Mouse (Mus musculus): ENCODE measurements at regions not wholly inside any gene's neighbourhood (a gene's known extent, or its start where the extent isn't known, plus 50 kb on each side); places are given as distances from the start of the nearest gene placed in this dataset.

DNA sequence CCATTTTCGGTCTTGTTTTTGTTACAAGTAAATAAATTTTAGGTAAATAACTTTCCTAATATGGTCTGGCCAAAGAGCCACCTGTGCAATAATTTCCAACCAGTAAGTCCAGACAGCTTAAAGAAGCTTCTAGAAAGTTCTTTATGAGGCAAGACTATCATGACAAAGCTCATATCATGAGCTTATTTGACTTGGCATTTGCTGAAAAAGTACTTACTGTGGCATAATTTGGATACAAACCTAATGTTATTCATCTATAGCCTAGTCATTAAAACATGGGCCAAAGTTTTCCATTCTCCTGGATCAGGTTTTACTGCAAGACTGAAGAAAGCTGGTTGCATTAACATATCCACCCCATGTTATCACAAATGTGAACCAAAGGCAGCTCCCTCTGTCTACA, 182.1 kb upstream of the Thbs1 start:
- no peak for DNase-seq

DNA sequence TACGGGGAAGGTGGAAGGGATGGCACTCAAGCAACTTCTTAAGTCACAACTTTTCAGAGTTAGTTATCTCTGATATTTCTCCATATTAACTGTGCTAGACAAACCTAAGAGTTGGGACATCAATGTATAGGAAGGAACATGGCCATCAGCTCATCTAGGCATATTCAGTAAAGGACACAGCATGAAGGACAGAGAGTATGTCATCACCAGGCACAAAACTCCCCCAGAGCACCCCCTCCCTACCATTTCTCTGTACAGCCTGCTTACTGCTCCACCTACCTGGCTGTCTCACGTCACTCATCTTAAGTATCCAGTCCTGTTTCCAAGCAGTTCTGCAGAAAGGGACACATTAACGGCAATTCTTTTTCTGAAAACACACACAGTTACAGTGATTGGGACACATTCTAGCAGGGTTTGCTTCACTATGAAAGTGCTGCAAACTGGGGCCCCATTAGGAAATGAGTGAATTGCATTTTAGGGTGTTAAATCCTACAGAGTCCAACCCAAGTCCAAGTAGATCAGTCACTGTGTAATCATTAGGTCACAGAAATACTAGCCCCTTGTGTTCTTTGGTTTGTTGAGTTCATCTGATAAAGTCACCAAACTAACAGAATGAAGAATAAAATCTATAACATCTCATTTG, 180.7 kb upstream of the Thbs1 start:
- no peak for DNase-seq

GRCm38 (mm10) chr2:117936590-117936989, 175.1 kb upstream of the Thbs1 start:
- no peak for DNase-seq

- DNase-seq = no peak
These were observed 173.2 kb upstream of the Thbs1 start for GRCm38 (mm10) chr2:117938283-117939049.

GRCm38 (mm10) chr2:117941517-117942096, 170.1 kb upstream of the Thbs1 start:
- DNase-seq = no peak

DNA sequence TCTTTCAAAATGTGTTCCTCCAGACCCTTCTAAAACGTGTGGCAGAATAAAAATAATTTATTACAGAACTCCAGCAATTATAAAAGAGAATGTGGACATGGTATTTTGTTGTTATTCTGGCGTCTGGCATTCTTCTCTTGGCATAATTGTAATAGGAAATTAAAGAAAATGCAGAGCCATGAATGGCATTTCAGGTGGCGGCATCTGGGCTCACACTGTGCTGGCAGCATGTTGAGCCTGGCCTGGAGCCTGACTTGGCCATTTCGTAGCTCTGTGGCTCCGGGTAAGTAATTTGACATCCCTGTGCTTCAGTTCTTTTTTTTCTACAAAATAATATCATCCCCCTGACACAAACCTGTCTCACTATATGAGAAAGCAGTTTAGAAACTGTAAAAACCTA, 168.0 kb upstream of the Thbs1 start:
- DNase-seq = no peak

DNA sequence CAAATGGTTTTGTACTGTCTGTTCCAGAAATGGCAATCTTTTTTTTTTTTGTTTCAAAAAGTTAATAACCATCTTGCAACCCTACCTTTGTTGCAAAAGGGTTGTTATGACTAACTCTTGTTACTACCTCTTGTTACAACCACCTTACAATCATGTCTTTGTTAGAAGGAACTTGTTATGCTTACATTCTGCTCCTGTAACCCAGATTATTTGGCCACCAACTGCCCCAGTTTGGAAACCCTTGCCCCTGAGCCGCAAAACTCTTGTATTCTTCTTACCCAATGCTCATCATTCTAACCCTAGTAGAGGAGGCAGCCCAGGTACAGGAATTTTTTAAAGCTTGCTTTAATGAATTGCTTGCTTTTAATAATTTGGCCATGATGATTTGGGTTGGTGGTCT, 167.4 kb upstream of the Thbs1 start:
- no peak for DNase-seq

DNA sequence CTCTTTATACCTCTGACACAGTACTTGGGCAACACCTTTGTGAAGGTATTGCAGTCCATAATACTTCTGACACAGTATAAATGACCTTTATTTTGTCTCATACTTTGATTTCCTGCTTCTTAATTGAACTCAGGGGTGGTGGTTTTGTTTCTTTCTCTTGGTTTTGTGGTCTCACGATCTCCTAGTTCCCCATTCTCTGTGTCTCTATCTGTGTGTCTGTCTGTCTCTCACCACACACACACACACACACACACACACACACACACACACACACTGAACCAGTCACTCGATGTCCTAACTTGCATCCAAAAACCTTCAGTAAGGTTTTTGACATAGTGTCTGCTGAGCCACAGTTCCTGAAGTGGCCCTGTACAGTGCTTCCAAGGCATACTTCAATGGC, 166.7 kb upstream of the Thbs1 start:
- no peak for DNase-seq

- no peak for DNase-seq
These were observed 161.0 kb upstream of the Thbs1 start for GRCm38 (mm10) chr2:117950431-117951336.

DNA sequence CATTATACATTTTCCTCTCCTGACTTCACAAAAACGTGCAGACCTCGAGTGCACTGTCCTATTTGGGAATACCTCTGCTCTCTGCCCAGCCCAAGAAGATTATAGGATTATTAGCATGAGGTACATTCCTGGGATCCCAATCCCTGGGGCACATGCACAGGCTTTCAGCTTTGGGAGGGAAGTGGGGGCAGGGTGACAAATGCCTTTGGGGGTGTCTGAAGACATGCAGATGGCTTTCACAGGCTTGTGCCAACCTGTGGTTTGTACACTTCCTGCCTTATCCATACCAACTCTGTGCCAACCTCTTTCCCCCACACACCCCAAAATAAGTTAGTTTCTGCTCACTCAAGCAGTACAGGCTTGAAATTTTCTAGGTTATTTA, 160.3 kb upstream of the Thbs1 start:
- no peak for DNase-seq

DNA sequence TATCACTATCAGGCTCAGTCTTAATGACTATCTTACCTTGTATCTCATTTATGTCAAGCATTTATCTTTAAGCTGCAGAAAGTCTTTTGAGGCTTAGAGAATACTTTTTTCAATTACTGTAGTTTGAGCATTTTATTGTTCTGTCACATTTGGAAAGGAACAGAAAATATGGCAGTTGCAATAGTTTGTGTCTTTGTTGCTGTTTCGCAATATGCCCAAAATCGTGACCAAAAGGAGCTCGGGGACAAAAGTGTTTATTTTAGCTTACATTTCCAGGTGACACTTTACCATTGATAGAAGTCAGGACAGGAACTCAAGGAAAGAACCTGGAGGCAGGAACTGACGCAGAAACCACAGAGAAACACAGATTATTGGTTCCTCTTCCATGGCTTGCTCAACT, 152.9 kb upstream of the Thbs1 start:
- DNase-seq = no peak

GRCm38 (mm10) chr2:117959440-117959839, 152.2 kb upstream of the Thbs1 start:
- no peak for DNase-seq

GRCm38 (mm10) chr2:117962531-117962930, 149.1 kb upstream of the Thbs1 start:
- no peak for DNase-seq

DNA sequence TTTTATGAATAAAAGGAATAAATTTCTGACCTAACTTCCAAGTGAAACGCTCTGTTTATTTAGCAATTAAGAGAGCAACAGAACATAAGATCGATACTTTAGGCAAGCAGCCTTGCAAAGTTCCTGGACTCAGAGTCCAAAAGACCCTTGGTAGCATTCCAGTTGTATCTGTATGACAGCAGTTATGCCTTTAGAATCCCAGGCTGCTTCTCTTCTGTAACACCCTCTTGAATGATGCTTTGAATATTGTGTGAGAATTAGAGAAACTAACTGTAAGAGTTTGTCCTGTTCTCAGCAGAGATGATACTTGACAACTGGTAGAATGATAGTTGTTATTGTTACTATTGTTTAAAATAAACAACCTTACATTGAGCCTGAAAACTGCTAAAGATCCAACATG, 148.2 kb upstream of the Thbs1 start:
- DNase-seq = no peak

GRCm38 (mm10) chr2:117965758-117966157, 145.9 kb upstream of the Thbs1 start:
- DNase-seq = no peak

DNA sequence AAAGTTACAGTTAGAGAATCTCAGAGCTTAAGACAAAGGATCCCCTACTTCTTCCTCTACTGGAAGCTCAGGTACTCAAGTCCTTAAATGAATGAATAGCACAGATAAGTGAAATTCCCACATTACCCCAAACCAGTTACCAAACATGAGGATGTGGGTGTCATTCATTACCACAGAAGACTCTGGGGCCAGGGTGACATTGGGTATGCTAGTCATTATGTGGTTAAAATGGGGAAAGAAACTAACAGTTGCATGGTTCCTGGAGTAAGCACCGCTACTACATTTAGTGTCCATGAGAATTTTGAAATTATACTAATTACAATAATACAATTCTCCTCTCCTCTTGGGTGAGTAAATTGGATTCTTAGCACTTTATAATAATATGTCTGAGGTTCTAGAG, 142.9 kb upstream of the Thbs1 start:
- no peak for DNase-seq

DNA sequence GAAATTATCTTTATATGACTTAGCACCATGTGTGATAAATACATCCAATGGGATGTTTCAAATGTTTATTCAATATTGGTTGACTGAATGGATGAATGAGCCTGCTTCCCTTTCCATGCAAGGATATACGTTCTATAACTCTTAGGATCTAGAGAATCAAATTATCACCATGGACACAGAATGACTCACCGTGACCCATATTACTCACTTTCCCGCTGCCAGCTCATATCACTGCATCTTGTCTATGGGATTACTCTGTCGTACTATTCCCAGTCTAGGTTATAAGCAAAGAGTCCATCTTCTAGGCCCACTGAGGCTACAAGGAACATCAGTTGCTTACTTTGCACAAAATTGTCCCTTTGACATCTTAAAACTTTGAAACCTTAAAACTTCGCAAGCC, 141.0 kb upstream of the Thbs1 start:
- no peak for DNase-seq

DNA sequence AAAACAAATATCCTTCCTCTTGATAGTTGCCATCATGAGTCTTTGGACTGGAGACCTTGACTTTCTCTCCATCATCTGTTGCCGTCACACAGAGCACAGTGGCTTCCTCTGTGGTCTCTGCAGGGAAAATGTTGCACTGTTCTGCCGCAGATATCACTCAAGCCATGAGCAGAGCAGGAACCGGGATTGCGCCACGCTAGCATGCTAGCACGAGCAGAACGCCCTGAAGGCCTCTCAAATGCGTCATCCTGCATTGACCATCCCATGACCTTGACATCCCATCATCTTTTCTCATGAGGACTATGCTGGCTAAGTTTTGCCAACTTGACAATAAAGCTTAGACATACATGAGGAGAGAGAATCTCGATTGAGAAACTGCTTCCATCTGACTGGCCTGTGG, 134.6 kb upstream of the Thbs1 start:
- no peak for DNase-seq

DNA sequence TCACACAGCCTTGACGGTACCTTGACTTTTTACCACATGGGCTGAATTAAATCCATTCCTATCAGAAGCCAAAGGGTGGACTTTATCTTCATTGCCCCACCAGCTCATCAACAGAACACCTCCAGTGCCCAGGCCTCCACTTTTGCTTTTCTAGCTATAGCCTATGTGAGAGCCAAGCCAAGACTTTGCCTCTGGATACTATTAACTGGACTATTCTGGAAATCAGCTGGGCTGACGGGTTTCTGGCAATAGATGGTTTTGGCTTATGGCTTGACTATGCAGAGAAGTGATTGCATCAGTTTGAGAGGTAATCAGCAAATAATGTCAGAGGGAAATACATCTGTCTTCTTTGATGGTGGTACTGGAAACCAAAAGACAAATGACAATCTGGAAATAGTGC, 130.8 kb upstream of the Thbs1 start:
- DNase-seq = no peak

- no peak for DNase-seq
These were observed 127.1 kb upstream of the Thbs1 start for GRCm38 (mm10) chr2:117984569-117984968.

GRCm38 (mm10) chr2:117987426-117988215, 124.1 kb upstream of the Thbs1 start:
- no peak for DNase-seq

DNA sequence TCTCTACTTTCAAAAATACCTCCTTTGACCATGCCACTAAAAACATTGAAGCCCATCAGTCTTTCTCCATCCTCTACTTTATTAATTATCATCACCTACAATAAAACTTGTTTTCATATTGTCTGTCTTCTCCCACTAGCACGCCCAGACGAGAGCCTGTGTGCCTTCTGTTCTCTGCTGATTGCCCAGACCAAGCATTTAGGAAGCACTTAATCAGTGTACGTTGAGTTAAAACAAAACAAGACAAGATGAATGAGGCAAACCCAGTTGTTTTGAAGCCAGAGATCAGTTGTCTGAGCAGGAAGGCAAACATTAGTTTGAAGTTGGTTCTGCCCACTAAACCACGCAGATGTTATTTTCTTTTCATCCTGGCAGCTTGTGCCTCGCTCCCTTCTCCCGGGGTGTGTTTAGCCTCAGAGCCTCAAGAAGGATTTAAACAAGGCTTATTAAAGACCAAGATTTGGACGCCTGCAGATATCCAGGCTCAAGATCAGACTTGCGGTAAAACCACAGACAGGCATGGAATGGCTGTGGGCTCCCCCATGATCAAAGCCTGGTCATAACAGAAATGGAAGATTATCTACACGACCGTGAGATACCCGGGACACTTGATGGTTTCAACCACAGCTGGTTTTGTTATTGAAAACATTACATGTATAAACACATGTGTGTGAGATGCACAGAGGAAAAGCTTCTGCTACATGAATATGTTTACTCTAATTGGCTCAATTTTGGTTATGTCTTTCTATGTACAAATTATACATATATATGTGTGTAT, 123.1 kb upstream of the Thbs1 start:
- no peak for DNase-seq

All from kidney, postnatal 10 days (tissue).